Mouse (Mus musculus) large intestine, adult 2 months (tissue): ENCODE data around the gene Usp50. TPM values are rescaled to one million over a fixed set of nuclear protein-coding genes. Genes with fewer than 3 reads are reported as not detected.
A peak's percentile ranks its signal among the peaks of the same experiment; 100 is the strongest.

ENCODE experiments used
- DNase-seq: peaks from one replicate; pipeline ENCODE4 v3.0.0-alpha.2; 2012; ENCODE audit warnings: low read depth, low spot score
- WGBS: fragments of 180-500 bp; shearing (Covaris S2); methylation state at CpG from one replicate; pipeline ENCODE4 v1.1.7; 2018; 5-methylcytosine and 5-hydroxymethylcytosine counted together
- polyA plus RNA-seq: library from polyadenylated mRNA; depleted of rRNA; stranded (reverse); fragments of >200 nt; gene quantifications from 2 replicates; pipeline ENCODE4 v1.2.3, GENCODE M21; 2012; rRNA removed

Gene Usp50
- polyA plus RNA-seq, result 0.52 and 0.71 TPM in 2 replicates

- WGBS, result 63% methylated on average over 4 of the region's 4 CpGs
- DNase-seq, result no peak
These were observed at the start of gene Usp50 for GRCm38 (mm10) chr2:126783370-126783769. TSS of gene Usp50 (minus strand) at chr2:126783470.

GRCm38 (mm10) chr2:126817414-126817813 lies 34.1 kb upstream of the Usp50 start:
- DNase-seq, result no peak
- WGBS, result 81% methylated on average over 2 of the region's 2 CpGs

- no peak for DNase-seq
- WGBS, result 91% methylated on average over 4 of the region's 4 CpGs
These were observed 33.5 kb upstream of the Usp50 start for GRCm38 (mm10) chr2:126816644-126817347.

GRCm38 (mm10) chr2:126815822-126816221 lies 32.6 kb upstream of the Usp50 start:
- WGBS, result 58% methylated on average over 1 of the region's 1 CpGs
- no peak for DNase-seq

- 92% methylated on average over 3 of the region's 3 CpGs for WGBS
- DNase-seq, result no peak
These were observed 18.7 kb upstream of the Usp50 start for GRCm38 (mm10) chr2:126801980-126802379.

GRCm38 (mm10) chr2:126798455-126798854 lies 15.2 kb upstream of the Usp50 start:
- DNase-seq, result no peak
- 66% methylated on average over 5 of the region's 5 CpGs for WGBS

- WGBS, result 81% methylated on average over 3 of the region's 3 CpGs
- DNase-seq, result no peak
These were observed 12.4 kb upstream of the Usp50 start for GRCm38 (mm10) chr2:126795708-126796107.

GRCm38 (mm10) chr2:126792611-126793010 lies 9.3 kb upstream of the Usp50 start:
- DNase-seq, result no peak
- 62% methylated on average over 5 of the region's 5 CpGs for WGBS

- 29% methylated on average over 9 of the region's 9 CpGs for WGBS
- no peak for DNase-seq
These were observed 4.6 kb upstream of the Usp50 start for GRCm38 (mm10) chr2:126787721-126788342.

GRCm38 (mm10) chr2:126782433-126782832 lies 837 bp downstream of the Usp50 start:
- WGBS, result 59% methylated on average over 3 of the region's 3 CpGs
- peak; percentile 16 for DNase-seq

- DNase-seq, result no peak
- 89% methylated on average over 1 of the region's 1 CpGs for WGBS
These were observed 1.8 kb downstream of the Usp50 start for GRCm38 (mm10) chr2:126781478-126781877.

- 88% methylated on average over 10 of the region's 10 CpGs for WGBS
- DNase-seq, result no peak
These were observed 3.0 kb downstream of the Usp50 start for GRCm38 (mm10) chr2:126780286-126780685.

GRCm38 (mm10) chr2:126778806-126779205 lies 4.5 kb downstream of the Usp50 start:
- 67% methylated on average over 4 of the region's 4 CpGs for WGBS
- DNase-seq, result no peak

GRCm38 (mm10) chr2:126776416-126776815 lies 6.9 kb downstream of the Usp50 start:
- WGBS, result 5% methylated on average over 1 of the region's 1 CpGs

GRCm38 (mm10) chr2:126775951-126776350 lies 7.3 kb downstream of the Usp50 start:
- DNase-seq, result no peak
- 39% methylated on average over 4 of the region's 4 CpGs for WGBS

More at GRCm38 (mm10) chr2:126776416-126776815, 6.9 kb downstream of the Usp50 start:
- no peak for DNase-seq

- WGBS, result 84% methylated on average over 5 of the region's 5 CpGs
- no peak for DNase-seq
These were observed 11.1 kb downstream of the Usp50 start for GRCm38 (mm10) chr2:126772217-126772616.

- WGBS, result 67% methylated on average over 19 of the region's 19 CpGs
- no peak for DNase-seq
These were observed 13.7 kb downstream of the Usp50 start for GRCm38 (mm10) chr2:126769431-126770181.

GRCm38 (mm10) chr2:126768194-126768593 lies 15.1 kb downstream of the Usp50 start:
- no peak for DNase-seq
- 51% methylated on average over 4 of the region's 4 CpGs for WGBS

GRCm38 (mm10) chr2:126767599-126767998 lies 15.7 kb downstream of the Usp50 start:
- 95% methylated on average over 3 of the region's 3 CpGs for WGBS
- DNase-seq, result no peak

- 38% methylated on average over 11 of the region's 11 CpGs for WGBS
- DNase-seq, result no peak
These were observed 17.2 kb downstream of the Usp50 start for GRCm38 (mm10) chr2:126765867-126766582.
